ENCODE assay signal across 8 mouse cellular contexts in genomic region chr2:33217425-33217794, GRCm38 (mm10). TPM values are rescaled to one million over a fixed set of nuclear protein-coding genes. Genes with fewer than 3 reads are reported as not detected.
A peak's percentile ranks its signal among the peaks of the same experiment; 100 is the strongest.
DNase-seq lines count a peak whose midpoint lies in the region; ATAC-seq and TF ChIP-seq lines count a peak whose summit lies in the region.

No protein-coding gene starts in this region.

- H3K27ac ChIP-seq in heart, embryonic 15.5 days = peak overlapping the region; percentile 94
- H3K27ac ChIP-seq in embryonic facial prominence, embryonic 11.5 days (replicated peaks; ENCODE audit: low read depth, low read length) = no peak overlapping the region
- no peak overlapping the region for H3K27ac ChIP-seq in hindbrain, postnatal 0 days
- peak overlapping the region; percentile 81; the same call in 1 of the 2 replicates for H3K27ac ChIP-seq in neural tube, embryonic 14.5 days (ENCODE audit: low read depth, low read length)

- no peaks in the 10 kb centered on the region for H3K27me3 ChIP-seq in heart, embryonic 15.5 days
- no peaks in the 10 kb centered on the region for H3K27me3 ChIP-seq in embryonic facial prominence, embryonic 11.5 days (ENCODE audit: control insufficient read depth, insufficient read depth, low read length)
- H3K27me3 ChIP-seq in hindbrain, postnatal 0 days (ENCODE audit: insufficient read depth, low read length) = no peaks in the 10 kb centered on the region
- H3K27me3 ChIP-seq in neural tube, embryonic 14.5 days (ENCODE audit: control insufficient read depth, insufficient read depth, low read length) = no peaks in the 10 kb centered on the region

- DNase-seq in heart, postnatal 10 days = no peak
- no peak for DNase-seq in embryonic facial prominence, embryonic 11.5 days (ENCODE audit: low spot score)
- no peak for DNase-seq in hindbrain, postnatal 0 days (ENCODE audit: low spot score)
- DNase-seq in urinary bladder, adult 18-20 months (ENCODE audit: low spot score in 2 of 2) = no peak
- no peak for DNase-seq in left cerebral cortex, adult 9 months (ENCODE audit: low spot score in 2 of 2)

- no peak for ATAC-seq in heart, embryonic 15.5 days (replicated peaks; ENCODE audit: insufficient number of reproducible peaks, insufficient read depth, low FRiP score, low read depth)
- ATAC-seq in embryonic facial prominence, embryonic 11.5 days (replicated peaks; ENCODE audit: insufficient number of reproducible peaks, low FRiP score, low TSS enrichment, low read depth) = no peak
- no peak for ATAC-seq in hindbrain, postnatal 0 days
- ATAC-seq in neural tube, embryonic 14.5 days (ENCODE audit: low read depth) = no peak
- ATAC-seq in frontal cortex, adult (ENCODE audit: low TSS enrichment) = no peak

- no peak for TF ChIP-seq CTCF in hindbrain, postnatal 0 days (IDR thresholded peaks at IDR 0.05; ENCODE audit: low read depth)

- H3K4me3 ChIP-seq in heart, embryonic 15.5 days = peak overlapping the region; percentile 65
- H3K4me3 ChIP-seq in embryonic facial prominence, embryonic 11.5 days (ENCODE audit: low read depth, low read length) = peak overlapping the region; percentile 75; the same call in 1 of the 2 replicates
- H3K4me3 ChIP-seq in hindbrain, postnatal 0 days (ENCODE audit: low read length) = no peak overlapping the region
- no peak overlapping the region; the same call in 1 of the 2 replicates for H3K4me3 ChIP-seq in neural tube, embryonic 14.5 days (ENCODE audit: low read depth, low read length)

- H3K9me3 ChIP-seq in heart, embryonic 15.5 days (replicated peaks) = no peaks in the 10 kb centered on the region
- no peaks in the 10 kb centered on the region for H3K9me3 ChIP-seq in embryonic facial prominence, embryonic 11.5 days (replicated peaks; ENCODE audit: control insufficient read depth, low read length)
- no peaks in the 10 kb centered on the region for H3K9me3 ChIP-seq in hindbrain, postnatal 0 days (ENCODE audit: low read length)
- no peaks in the 10 kb centered on the region for H3K9me3 ChIP-seq in neural tube, embryonic 14.5 days (ENCODE audit: control insufficient read depth, low read length)

- peak overlapping the region; percentile 93 for H3K4me2 ChIP-seq in heart, embryonic 15.5 days
- peak overlapping the region; percentile 87 for H3K4me2 ChIP-seq in embryonic facial prominence, embryonic 11.5 days (ENCODE audit: low read depth, low read length)
- H3K4me2 ChIP-seq in hindbrain, postnatal 0 days (ENCODE audit: low read depth, low read length) = peak overlapping the region; percentile 52; the same call in 1 of the 2 replicates
- H3K4me2 ChIP-seq in neural tube, embryonic 14.5 days (ENCODE audit: low read depth, low read length) = peak overlapping the region; percentile 43; the same call in 1 of the 2 replicates

- no peaks in the 10 kb centered on the region for H3K36me3 ChIP-seq in heart, embryonic 15.5 days
- no peaks in the 10 kb centered on the region; the same call in 1 of the 2 replicates for H3K36me3 ChIP-seq in embryonic facial prominence, embryonic 11.5 days (replicated peaks; ENCODE audit: control insufficient read depth, insufficient read depth, low read depth, low read length)
- H3K36me3 ChIP-seq in hindbrain, postnatal 0 days (ENCODE audit: insufficient read depth, low read length) = no peaks in the 10 kb centered on the region
- no peaks in the 10 kb centered on the region for H3K36me3 ChIP-seq in neural tube, embryonic 14.5 days (ENCODE audit: control insufficient read depth, insufficient read depth, low read length)

- peaks cover 59% of the 10 kb centered on the region for H3K4me1 ChIP-seq in heart, embryonic 15.5 days (replicated peaks)
- H3K4me1 ChIP-seq in embryonic facial prominence, embryonic 11.5 days (ENCODE audit: control insufficient read depth, insufficient read depth, low read length) = peaks cover 9% of the 10 kb centered on the region
- H3K4me1 ChIP-seq in hindbrain, postnatal 0 days (ENCODE audit: insufficient read depth, low read length) = peaks cover 12% of the 10 kb centered on the region
- peaks cover 27% of the 10 kb centered on the region for H3K4me1 ChIP-seq in neural tube, embryonic 14.5 days (ENCODE audit: control insufficient read depth, insufficient read depth, low read length)

- WGBS in heart, embryonic 15.5 days = 31% methylated on average over 3 of the region's 3 CpGs
- WGBS in embryonic facial prominence, embryonic 11.5 days = 54% methylated on average over 3 of the region's 3 CpGs
- WGBS in hindbrain, postnatal 0 days = 57% methylated on average over 3 of the region's 3 CpGs
- 54% methylated on average over 3 of the region's 3 CpGs for WGBS in neural tube, embryonic 14.5 days

- intact Hi-C loops in heart, postnatal 10 days (cut with DNase I) = loop anchor here (2.0 to 5.0 kb wide), 2 partner anchors 40 to 63 kb away; no protein-coding TSS in a partner anchor

- H3K9ac ChIP-seq in heart, embryonic 15.5 days = peak overlapping the region; percentile 78
- H3K9ac ChIP-seq in embryonic facial prominence, embryonic 11.5 days (replicated peaks; ENCODE audit: low read length) = peak overlapping the region; percentile 86
- H3K9ac ChIP-seq in hindbrain, postnatal 0 days (replicated peaks; ENCODE audit: low read length) = 0 out of 2 replicates have a peak overlapping the region, but pooled peaks have one; percentile 25
- H3K9ac ChIP-seq in neural tube, embryonic 14.5 days (replicated peaks; ENCODE audit: low read depth, low read length) = 0 out of 2 replicates have a peak overlapping the region, but pooled peaks have one; percentile 25

RNA-seq across cellular contexts. Expression of gene Angptl2, which starts 1.5 kb away (rescaled TPM):
- 59.1 and 77.0 TPM in 2 replicates for polyA plus RNA-seq in heart, embryonic 15.5 days (2015; fragmentation: Nextera tagmentation; extraction: Ambion mirVana)
- 100 to 1,000 TPM; 135 to 141 TPM for total RNA-seq in heart, postnatal 10 days (2021)
- polyA plus RNA-seq in embryonic facial prominence, embryonic 11.5 days (2014; fragmentation: Nextera tagmentation; extraction: Ambion mirVana) = 28.6 and 30.4 TPM in 2 replicates
- total RNA-seq in hindbrain, postnatal 0 days (2014; rRNA removed) = 16.3 and 22.0 TPM in 2 replicates
- polyA plus RNA-seq in hindbrain, postnatal 0 days (2015; fragmentation: Nextera tagmentation; extraction: Ambion mirVana) = 9.3 and 11.5 TPM in 2 replicates
- polyA plus RNA-seq in neural tube, embryonic 14.5 days (2014; fragmentation: Nextera tagmentation; extraction: Ambion mirVana) = 2.7 and 14.5 TPM in 2 replicates

Comparison
In these comparisons a context has a peak if more than half of its experiments do, and no peak if none do; other contexts are left out.
1. H3K27ac ChIP-seq: peak in heart, embryonic 15.5 days (single experiment) and neural tube, embryonic 14.5 days (single experiment); none in embryonic facial prominence, embryonic 11.5 days (single experiment) and hindbrain, postnatal 0 days (single experiment).
2. H3K4me2 ChIP-seq: peak in every context shown above with its lines; median percentile 93 in heart, embryonic 15.5 days; 87 in embryonic facial prominence, embryonic 11.5 days; 52 in hindbrain, postnatal 0 days; 43 in neural tube, embryonic 14.5 days.
3. H3K4me3 ChIP-seq: peak in heart, embryonic 15.5 days (single experiment) and embryonic facial prominence, embryonic 11.5 days (single experiment); none in hindbrain, postnatal 0 days (single experiment) and neural tube, embryonic 14.5 days (single experiment).
4. H3K9ac ChIP-seq: peak in every context shown above with its lines; median percentile 86 in embryonic facial prominence, embryonic 11.5 days; 78 in heart, embryonic 15.5 days; 25 in hindbrain, postnatal 0 days; 25 in neural tube, embryonic 14.5 days.